Comparison of ENCODE assay signal across 18 mouse cellular contexts in genomic region chr2:27582112-27582511, GRCm38 (mm10).
A peak's percentile ranks its signal among the peaks of the same experiment; 100 is the strongest.
DNase-seq lines count a peak whose midpoint lies in the region; ATAC-seq lines count a peak whose summit lies in the region.
"Had no signal": no experiment of that assay in that cellular context is flagged by ENCODE, and none has a peak within 500 bp of the region (broad histone marks: within the 10 kb centered on the region; RNA-seq: fewer than 3 reads in every experiment).

No protein-coding gene starts in this region.

- ATAC-seq in hindbrain, embryonic 15.5 days (ENCODE audit: low FRiP score, low read depth) = peak; percentile 38; the same call in 1 of the 2 replicates
- ATAC-seq in hindbrain, embryonic 14.5 days (ENCODE audit: low FRiP score) = no peak
- ATAC-seq in lung, embryonic 16.5 days (ENCODE audit: low read depth) = 0 out of 2 replicates have a peak, but pooled peaks have one; percentile 41
- ATAC-seq: activated CD4-positive, CD25-positive, alpha-beta regulatory T cell, adult 4 months; CD4-positive, CD25-positive, alpha-beta regulatory T cell, adult 4 months; forebrain, postnatal 0 days had no signal

- H3K27ac ChIP-seq in hindbrain, embryonic 15.5 days (replicated peaks) = no peak overlapping the region
- H3K27ac ChIP-seq in hindbrain, embryonic 14.5 days = no peak overlapping the region
- no peak overlapping the region for H3K27ac ChIP-seq in lung, embryonic 16.5 days (ENCODE audit: low read length)
- H3K27ac ChIP-seq: heart, adult 2 months; layer of hippocampus, adult 2 months; neural tube, embryonic 15.5 days had no signal

- no peak for DNase-seq in hindbrain, embryonic 14.5 days (ENCODE audit: low spot score)
- DNase-seq in lung, adult 18-20 months = no peak
- DNase-seq in adipocyte (ENCODE audit: low spot score) = peak; percentile 72
- peak; percentile 4 for DNase-seq in retina, embryonic 14.5 days (ENCODE audit: low spot score)
- no peak for DNase-seq in layer of hippocampus, postnatal 10 days (ENCODE audit: low spot score in 2 of 2)
- DNase-seq: cerebellum, adult 9-11 months; forebrain, postnatal 0 days; gastrocnemius, postnatal 10 days; heart, adult 2 months; lung, embryonic 14.5 days; thymus, adult 2 months had no signal

- H3K4me1 ChIP-seq in hindbrain, embryonic 15.5 days (replicated peaks) = peaks cover 5% of the 10 kb centered on the region; the same call in 1 of the 2 replicates
- no peaks in the 10 kb centered on the region for H3K4me1 ChIP-seq in hindbrain, embryonic 14.5 days (replicated peaks; ENCODE audit: control insufficient read depth, insufficient read depth, low read length)
- H3K4me1 ChIP-seq in lung, embryonic 16.5 days (replicated peaks; ENCODE audit: control insufficient read depth, insufficient read depth, low read length) = peaks cover 3% of the 10 kb centered on the region; the same call in 1 of the 2 replicates

- 57% methylated on average over 11 of the region's 11 CpGs for WGBS in hindbrain, embryonic 15.5 days
- 64% methylated on average over 11 of the region's 11 CpGs for WGBS in hindbrain, embryonic 14.5 days
- 42% methylated on average over 11 of the region's 11 CpGs for WGBS in lung, embryonic 16.5 days

- H3K9me3 ChIP-seq in hindbrain, embryonic 15.5 days = no peaks in the 10 kb centered on the region
- H3K9me3 ChIP-seq in hindbrain, embryonic 14.5 days (ENCODE audit: control insufficient read depth, low read length) = no peaks in the 10 kb centered on the region
- no peaks in the 10 kb centered on the region; the same call in 1 of the 2 replicates for H3K9me3 ChIP-seq in lung, embryonic 16.5 days (ENCODE audit: control insufficient read depth, low read length)
- H3K9me3 ChIP-seq: neural tube, embryonic 15.5 days had no signal

- H3K27me3 ChIP-seq in hindbrain, embryonic 15.5 days = no peaks in the 10 kb centered on the region
- H3K27me3 ChIP-seq in hindbrain, embryonic 14.5 days (ENCODE audit: control insufficient read depth, insufficient read depth, low read length) = no peaks in the 10 kb centered on the region
- no peaks in the 10 kb centered on the region for H3K27me3 ChIP-seq in lung, embryonic 16.5 days (ENCODE audit: control insufficient read depth, insufficient read depth, low read depth, low read length)

- no peak overlapping the region for H3K4me2 ChIP-seq in hindbrain, embryonic 15.5 days
- H3K4me2 ChIP-seq in hindbrain, embryonic 14.5 days (replicated peaks) = no peak overlapping the region
- H3K4me2 ChIP-seq in lung, embryonic 16.5 days (ENCODE audit: low read depth, low read length) = no peak overlapping the region
- H3K4me2 ChIP-seq: lung, embryonic 14.5 days; midbrain, embryonic 11.5 days; neural tube, embryonic 15.5 days had no signal

- H3K9ac ChIP-seq in hindbrain, embryonic 15.5 days = no peak overlapping the region
- H3K9ac ChIP-seq in hindbrain, embryonic 14.5 days = no peak overlapping the region
- no peak overlapping the region for H3K9ac ChIP-seq in lung, embryonic 16.5 days (ENCODE audit: low read length)
- H3K9ac ChIP-seq: forebrain, postnatal 0 days; lung, embryonic 14.5 days; neural tube, embryonic 15.5 days had no signal

- H3K4me3 ChIP-seq in hindbrain, embryonic 15.5 days = no peak overlapping the region
- no peak overlapping the region for H3K4me3 ChIP-seq in hindbrain, embryonic 14.5 days (replicated peaks; ENCODE audit: low read length)
- H3K4me3 ChIP-seq in lung, embryonic 16.5 days (ENCODE audit: low read length) = no peak overlapping the region
- H3K4me3 ChIP-seq: heart, adult 2 months; layer of hippocampus, adult 2 months; neural tube, embryonic 15.5 days had no signal

- no peaks in the 10 kb centered on the region for H3K36me3 ChIP-seq in hindbrain, embryonic 15.5 days
- H3K36me3 ChIP-seq in hindbrain, embryonic 14.5 days (replicated peaks; ENCODE audit: control insufficient read depth, insufficient read depth) = no peaks in the 10 kb centered on the region
- H3K36me3 ChIP-seq in lung, embryonic 16.5 days (ENCODE audit: control insufficient read depth, insufficient read depth, low read length) = no peaks in the 10 kb centered on the region
- H3K36me3 ChIP-seq: neural tube, embryonic 15.5 days had no signal

Comparison
In these comparisons a context has a peak if more than half of its experiments do, and no peak if none do; other contexts are left out.
1. DNase-seq: peak in adipocyte (single experiment) and retina, embryonic 14.5 days (single experiment); none in hindbrain, embryonic 14.5 days (single experiment), lung, adult 18-20 months (0 of 2) and layer of hippocampus, postnatal 10 days (0 of 2).